Mouse (Mus musculus) embryo, embryonic 9.5 days (tissue): ENCODE data around the gene Vps16.

Source experiments
- DNase-seq: peaks from one replicate; pipeline ENCODE4 v3.0.0-alpha.2; 2017; ENCODE audit errors: extremely low spot score

Vps16 gene

DNA sequence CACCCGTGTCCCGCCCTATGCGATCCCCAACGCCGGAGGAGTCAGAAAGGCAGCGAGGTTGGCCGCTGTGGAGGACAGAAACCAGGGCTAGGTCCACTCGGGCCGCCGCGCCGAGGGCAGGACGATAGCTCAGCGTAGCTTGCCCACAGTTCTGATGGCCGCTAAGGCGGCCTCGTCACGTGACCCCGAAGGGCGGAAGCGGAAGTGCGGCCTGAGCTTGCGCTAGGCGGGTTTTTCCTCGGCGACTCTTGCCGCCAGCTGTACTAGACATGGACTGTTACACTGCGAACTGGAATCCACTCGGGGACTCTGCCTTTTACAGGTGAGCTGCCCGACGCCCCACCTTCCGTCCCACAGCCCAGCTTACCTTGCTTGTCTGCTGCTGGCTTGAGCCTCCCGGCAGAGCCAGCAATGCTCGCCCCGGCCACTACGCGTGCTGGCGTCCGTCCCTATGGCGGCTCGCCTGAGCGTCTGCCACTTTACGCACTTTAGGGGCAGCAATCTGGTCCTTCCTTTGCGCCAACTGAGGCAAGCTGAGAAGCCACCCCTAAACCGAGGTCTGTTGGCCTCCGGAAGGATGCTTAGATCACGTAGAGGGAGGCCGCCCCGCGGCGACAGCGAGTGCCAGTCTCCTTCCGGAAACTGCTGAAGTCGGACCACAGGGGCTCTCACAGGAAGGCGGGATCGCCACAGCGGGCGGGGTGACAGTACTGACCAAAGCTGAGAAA lies at the start of gene Vps16, which contains the start of gene Pced1a:
Gene Vps16 (plus strand): TSS at position 214 of the 728 bp plus-strand sequence.
Gene Pced1a (minus strand): TSS at position 576 of the 728 bp plus-strand sequence.
- peak; percentile 91 for DNase-seq

DNA sequence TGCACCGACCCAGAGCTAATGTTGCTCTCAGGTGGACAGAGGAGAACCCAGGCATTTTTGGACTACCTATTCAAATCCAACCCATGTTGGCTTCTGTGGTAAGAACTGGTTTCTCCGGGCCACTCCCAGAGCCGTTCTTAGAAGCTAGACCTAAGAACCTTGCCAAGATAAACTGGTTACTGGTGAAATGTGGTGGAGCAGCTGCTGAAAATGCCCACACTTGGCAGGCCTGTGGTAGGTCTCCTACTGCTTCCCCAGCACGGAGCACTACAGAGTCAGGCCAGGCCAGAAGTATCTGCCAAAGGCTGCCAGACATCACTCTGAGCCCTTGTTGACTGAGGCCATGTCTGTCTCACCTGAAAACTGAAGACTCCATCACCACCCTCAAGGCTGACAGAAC lies 49.2 kb upstream of the Vps16 start:
- no peak for DNase-seq

DNA sequence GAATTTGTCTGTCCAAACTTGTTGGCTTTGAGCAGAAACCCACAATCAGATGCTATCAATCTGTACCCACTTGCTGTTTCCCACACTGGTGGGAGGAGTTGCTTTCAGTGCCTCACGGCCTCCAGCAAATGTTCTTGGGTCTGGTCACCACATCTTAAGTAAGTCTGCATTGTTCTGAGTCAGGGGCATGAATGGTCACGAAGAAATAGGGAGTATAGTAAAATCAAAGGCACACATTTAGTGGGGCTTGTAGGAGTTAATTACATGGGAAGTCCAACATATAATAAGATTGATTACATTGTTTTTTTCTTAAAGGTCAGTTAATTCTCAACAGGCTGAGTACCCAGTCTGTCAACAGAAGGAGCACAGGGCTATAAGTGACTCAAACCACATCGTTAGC lies 40.9 kb upstream of the Vps16 start:
- no peak for DNase-seq

DNA sequence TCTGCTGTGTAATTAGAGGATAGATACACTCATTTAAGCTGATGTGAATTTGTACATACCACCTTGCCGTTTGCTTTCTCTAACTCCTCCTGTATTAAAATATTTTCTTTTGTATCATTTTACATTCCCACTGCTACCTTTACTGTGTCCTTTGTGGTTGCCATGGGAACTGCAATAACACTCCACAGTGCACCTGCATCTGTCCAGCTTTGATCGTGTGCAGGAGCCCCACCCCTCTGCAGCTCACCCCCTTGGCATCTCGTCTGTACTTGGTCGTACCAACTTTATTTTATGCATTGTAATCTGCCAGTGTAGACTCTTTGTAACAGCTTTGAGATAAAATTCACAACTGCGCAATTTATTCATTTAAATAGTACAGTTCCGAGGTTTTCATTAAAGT lies 40.2 kb upstream of the Vps16 start:
- DNase-seq = no peak

DNA sequence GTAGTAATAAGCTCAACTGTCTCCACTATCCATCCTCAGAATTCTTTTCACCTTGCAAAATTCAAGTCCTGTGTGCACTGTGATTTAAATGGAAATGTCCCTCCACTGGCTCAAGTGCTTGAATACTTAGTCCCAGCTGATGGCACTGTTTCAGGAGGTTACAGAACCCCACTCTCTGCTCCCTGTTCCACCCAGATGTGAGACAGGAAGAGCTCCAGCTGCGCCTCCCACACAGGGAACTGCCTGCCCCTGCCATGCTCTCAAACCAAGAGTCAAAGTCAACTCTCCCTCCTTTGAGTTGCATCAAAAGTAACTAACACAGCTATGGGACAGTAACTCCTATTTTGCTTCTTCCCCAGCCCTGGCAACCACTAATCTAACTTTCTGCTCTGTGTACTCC lies 37.9 kb upstream of the Vps16 start:
- no peak for DNase-seq

DNA sequence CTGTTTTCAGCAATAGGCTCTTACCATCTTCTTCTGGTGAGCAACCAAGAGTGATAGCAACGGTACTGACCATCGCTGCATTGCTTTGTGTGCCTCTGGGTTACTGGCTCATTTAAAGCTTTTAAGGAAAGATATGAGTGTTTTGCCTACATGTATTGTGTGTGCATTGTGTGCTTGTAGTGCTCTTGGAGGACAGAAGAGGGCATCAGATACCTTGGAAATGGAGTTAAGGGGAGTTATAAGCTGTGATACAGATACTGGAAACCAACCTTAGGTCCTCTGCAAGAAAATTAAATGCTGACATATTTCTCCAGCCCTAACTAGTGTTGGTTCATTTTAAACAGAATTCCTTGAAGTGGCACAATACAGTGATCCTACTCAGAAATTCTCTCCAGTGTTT lies 35.3 kb upstream of the Vps16 start:
- DNase-seq = no peak

DNA sequence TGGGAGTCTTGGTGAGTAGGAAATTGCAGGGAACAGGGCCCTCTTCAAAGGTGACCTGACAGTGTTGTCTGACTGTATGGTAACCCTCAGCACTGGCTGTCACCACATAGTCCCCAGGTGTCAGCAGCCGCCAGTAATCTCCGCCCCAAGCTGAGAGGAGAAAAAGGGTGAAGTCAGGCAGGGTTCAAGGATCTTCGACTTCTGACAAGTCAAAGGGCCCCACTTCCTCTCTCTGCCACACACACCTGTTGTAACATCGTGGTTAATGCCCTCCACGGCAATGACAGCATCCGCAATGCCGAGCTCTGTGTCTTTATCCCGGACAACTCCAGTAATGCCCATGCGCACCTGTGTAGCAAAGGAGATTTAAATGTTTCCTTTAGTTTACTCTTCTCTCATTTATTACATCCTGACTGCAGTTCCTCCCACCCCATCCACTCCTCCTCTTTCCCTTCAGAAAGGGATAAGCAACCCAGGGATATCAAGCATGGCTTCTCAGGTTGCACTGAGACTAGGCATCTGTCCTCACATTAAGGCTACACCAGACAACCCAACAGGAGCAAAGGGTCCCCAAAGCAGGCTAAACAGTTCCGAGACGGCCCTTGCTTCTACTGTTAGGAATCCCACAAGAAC lies 33.0 kb upstream of the Vps16 start:
- DNase-seq = no peak

DNA sequence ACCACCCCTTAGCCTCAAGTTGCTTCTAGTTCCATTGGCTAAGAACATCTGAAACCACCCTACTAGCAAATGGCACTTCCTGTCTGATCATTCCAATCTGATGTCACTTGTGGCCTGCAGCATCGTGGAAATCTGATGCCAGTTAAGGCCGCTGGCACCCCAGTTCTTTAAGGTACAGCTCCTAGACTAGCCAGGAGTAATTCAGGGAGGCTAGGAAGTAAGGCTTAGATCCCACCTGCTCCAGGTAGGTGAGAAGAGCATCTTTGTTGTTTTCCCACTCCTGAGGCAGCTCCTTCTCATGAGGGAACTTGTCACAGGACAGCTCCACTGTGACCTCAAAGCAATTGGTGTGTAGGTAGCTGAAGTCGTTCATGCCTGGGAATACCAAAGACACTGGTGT lies 31.3 kb upstream of the Vps16 start:
- no peak for DNase-seq

DNA sequence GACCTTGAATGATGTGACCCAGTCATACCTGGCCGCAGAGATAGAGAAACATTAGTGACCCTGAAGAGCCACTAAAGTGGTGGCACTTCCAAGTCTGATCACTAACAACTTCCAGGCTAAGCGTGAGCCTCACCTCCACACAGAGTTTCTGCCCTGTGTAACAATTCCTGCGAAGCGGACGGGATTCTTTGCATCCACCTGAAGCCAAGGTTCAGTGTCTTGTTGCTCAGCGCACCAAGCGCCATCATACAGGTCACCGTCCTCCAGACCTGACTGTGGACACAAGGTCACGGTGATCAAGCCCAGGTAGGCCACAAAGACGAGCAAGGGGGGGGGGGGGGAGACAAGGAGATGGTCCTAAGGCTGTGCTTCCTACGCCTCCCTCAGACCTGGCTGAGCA lies 28.4 kb upstream of the Vps16 start:
- DNase-seq = no peak

DNA sequence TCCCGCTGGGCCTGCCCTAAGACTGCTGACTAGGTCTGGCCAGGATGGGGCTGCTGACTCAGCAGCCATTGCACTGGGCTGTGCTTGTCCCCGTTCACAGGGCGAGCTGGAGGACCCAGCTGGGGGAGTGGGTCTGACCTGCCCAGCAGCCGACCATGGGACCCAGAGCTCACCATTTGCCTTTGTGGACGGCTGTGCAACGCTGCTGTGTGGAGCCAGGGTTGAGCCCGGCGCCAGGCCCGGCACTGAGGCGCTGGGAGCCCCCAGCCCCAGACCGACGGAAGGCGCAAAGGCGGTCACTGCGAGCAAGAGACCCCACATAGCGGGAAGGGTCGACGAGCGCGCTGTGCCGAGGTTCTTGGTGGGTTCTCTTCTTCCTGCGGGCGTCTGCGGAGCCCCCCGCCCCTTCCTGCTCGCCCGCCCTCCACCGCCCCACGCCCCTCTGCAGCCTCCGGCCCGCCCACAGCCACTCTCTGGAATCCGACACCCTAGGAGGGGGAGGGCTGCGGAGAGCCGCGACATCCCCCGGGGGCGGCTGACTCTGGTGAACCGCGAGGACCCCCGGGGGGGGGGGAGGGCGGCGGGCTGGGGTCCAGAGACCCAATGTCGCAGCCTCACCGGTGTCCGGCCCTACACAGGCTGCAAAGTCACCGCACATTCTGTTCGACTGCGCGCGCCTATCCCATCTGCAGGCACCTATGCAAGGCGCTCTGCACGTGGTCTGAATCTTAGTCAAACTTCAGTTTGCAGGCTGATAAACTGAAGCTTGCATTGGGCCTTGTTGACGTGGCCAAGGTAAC lies 26.8 kb upstream of the Vps16 start, which contains the start of gene Cpxm1:
Gene Cpxm1 (minus strand): TSS at position 389 of the 800 bp plus-strand sequence.
- peak; percentile 87 for DNase-seq

DNA sequence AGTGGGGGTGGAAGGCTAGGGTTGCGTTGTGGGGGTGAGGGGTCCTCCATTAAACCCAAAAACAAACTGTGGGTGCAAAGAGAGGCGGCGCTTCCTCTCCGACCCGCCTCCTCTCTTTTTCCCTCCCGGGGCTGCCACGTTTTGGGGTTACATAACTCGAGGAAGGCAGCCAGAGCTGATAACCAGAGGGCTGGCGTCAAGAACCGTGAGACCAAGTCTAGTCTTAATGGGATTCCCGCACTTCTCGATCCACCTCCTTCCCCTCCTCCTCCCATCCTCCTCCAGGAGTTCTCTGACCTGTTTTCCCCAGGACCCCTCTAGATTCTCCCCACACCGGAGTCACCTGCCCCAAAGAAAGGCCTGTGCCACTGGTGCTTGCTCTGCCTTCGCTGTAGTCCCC lies 26.0 kb upstream of the Vps16 start:
- DNase-seq = no peak

DNA sequence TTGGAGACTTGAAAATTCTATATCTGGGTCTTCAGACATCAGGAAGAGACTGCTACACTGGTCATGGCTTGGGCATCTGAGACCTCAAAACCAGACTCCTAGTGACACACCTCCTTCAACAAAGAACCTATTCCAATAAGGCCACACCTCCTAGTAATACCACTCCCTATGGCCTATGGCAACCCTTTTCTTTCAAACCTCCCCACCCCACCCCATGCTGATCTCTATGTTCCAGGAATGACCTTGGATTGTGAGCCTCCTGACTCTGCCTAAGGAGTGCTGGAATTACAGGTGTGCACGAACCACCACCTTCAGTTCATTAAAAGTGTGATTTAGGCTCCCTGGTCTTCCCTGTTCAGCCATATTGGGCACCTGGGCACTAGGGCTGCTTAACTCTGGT lies 24.1 kb upstream of the Vps16 start:
- no peak for DNase-seq

DNA sequence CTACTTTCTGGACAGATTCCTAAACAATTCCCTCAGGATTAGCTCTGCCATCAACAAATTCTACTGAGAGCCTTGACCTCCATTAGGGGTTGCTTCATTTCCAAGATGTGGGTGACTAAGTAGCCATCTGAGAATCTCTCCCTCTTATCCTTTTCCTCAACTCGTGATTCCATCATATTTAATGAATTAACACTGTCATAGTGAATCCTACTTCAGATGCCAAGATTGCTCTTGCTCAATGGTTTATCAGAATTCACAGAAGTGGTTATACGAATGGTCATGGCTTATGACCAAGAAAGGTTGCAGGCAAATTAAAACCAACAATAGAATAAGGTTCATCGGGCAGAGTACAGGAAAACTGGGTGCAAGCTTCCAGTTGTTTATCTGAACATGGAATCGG lies 22.2 kb upstream of the Vps16 start:
- DNase-seq = no peak

DNA sequence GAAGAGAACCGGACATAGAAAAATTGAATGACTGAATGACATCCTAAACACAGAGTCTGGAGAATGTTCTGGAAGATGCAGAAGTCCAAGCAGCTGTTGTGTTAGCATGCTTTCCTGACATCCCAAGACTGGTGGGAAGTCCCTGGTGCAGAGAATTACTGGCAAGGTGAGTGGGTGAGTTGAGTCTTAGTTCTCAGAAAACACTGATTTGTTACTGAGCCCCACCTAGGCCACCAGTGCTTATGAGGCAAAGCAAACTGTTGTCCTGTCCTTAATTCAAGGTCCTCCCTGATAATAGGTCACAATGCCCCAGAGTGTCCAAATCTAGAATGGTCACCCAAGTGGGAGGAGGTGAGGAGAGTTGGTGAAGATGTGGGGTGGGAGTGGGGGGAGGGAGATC lies 19.2 kb upstream of the Vps16 start, which contains the start of the genes Gm28372 and 1700020A23Rik:
Gene Gm28372 (plus strand): TSS at position 301 of the 400 bp plus-strand sequence.
Gene 1700020A23Rik (plus strand): TSS at position 321 of the 400 bp plus-strand sequence.
- no peak for DNase-seq

DNA sequence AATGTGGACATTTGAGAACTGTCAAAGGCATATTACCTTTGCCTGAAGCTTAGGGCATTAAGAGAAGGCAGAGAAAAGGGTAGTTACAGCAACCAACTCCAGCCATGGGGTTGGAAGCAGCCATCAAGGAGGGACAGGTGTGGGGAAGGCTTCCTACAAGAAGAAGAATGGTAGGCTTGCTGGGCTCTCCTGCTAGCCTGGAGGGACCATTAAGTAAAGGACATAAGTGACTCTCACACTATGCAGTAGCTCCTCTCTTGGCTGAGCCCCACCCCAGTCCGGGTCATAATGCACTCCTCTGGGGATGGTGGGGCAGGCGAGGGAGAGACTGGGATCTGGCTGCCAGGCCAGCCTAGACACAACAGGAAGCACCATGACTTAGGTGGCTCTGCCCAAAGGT lies 18.0 kb upstream of the Vps16 start, which contains the start of gene Tmem239:
Gene Tmem239 (plus strand): TSS at position 301 of the 400 bp plus-strand sequence.
- DNase-seq = no peak

DNA sequence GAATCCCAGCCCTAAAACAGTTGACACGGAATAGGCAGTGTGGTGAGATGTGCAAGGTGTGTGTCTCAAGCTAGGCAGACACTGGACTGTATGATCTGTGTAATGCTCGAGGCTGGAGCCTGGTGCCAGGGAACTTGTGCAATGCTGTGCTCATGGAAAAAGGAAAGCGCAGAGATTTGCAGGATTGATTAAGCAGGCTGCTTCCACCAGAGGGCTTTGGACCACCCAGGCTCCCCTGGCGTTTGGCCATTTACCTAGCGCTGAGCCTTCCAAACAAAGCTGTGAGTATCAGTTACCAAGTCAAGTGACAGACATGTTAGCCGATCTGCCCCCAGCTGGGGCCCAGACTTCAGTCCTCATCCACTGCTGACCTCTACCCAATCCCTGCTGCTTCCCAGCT lies 15.9 kb upstream of the Vps16 start:
- peak; percentile 41 for DNase-seq

DNA sequence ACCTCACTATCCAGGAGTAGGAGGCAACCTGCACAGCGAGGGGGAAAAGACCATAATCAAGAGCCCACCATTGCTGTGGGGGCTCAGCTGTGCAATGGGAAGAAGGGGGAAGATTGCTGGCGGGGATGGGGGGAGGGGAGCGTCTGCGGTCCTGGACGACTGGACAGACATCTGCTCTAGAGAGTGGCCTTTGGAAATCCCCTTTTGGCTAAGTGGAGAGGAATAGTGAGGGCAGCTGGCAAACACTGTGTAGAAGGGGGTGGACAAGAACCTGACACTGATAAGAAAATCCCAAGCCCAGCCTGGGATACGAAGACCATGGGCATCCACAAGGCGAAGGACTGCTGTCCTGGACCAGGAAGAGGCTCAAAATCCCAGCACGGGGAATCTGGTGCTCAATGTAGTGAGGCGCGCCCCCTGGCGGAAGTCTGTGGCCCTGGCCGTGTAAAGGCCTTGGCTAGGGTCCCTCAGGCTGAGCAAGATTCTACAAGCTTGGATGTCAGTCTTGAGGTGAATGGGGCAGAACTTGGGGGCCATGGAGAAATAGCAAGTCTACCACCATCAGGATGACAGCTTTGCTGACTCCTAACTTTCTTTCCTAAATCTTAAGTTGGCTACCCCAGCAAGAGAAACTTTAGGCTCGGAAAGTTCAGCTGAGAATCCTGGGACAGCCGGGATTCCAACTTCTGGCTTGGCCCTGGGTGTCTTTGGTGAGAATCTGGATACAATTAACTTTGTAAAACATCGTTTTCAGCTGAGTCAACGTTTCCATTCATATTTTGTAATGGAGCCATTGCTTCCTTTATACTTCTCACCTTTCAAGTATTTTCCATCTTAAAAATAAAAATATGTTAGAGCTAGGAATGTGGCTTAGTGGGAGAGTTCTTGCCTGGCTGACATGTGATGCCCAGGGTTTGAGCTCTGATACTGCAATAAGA lies 12.3 kb upstream of the Vps16 start:
- peak; percentile 82 for DNase-seq

DNA sequence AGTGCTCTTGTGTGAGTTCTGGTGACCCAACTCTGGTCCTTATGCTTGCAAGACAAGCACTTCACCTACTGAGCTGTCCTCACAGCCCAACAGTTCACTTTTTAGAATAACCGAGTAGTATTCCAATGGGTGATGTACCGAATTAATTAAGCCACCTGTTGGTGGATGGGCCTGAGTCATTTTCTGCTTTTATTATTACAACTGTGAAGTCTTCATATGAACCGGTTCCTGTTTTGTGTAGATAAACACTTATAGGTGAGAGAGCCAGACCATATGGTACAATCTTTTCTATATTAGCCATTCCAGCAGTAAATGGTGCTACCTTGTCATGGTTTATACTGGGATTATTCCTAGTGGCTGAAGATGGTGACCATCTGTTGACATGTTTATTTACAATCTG lies 11.4 kb upstream of the Vps16 start:
- DNase-seq = no peak

DNA sequence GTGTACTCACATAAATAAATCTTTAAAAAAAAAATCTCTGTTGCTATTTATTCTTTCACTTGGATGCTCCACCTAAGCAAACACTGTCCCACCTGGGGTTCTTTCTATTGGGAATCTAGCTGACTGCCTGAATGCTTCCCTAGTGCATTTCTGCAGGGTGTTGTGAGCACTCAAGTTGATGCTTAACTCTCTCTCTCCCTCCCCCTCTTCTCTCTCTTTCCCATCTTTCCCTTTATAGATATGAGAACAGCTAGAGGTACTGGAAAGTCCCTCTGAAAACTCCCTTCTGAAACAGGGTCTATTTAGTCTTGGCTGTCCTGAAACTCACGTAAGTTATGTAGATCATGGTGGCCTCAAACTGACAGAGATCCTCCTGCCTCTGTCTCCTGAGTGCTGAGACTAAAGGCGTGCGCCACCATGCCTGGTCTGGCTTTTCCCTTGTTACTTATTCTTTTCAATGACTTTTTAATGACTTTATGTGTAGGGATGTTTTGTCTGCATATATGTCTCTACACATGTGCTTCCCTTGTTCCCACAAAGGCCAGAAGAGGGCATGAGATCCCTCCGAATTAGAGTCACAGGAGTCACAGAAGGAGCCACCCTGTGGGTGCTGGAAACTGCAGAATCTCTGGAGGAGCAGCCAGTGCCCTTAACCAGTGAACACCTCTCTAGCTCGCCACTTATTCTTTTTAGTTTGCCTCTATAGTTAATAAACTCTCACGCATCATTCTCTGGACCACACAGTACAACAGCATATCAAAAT lies 9.9 kb upstream of the Vps16 start:
- no peak for DNase-seq
